ENCODE assay signal across 17 mouse cellular contexts in genomic region chr2:168860922-168861740, GRCm38 (mm10).
DNase-seq lines count a peak whose midpoint lies in the region; ATAC-seq lines count a peak whose summit lies in the region.
"Had no signal": no experiment of that assay in that cellular context is flagged by ENCODE, and none has a peak within 500 bp of the region (broad histone marks: within the 10 kb centered on the region; RNA-seq: fewer than 3 reads in every experiment).

No protein-coding gene starts in this region.

- peaks cover 34% of the 10 kb centered on the region for H3K4me1 ChIP-seq in hindbrain, embryonic 10.5 days (replicated peaks)
- H3K4me1 ChIP-seq in hindbrain, embryonic 16.5 days (ENCODE audit: control insufficient read depth, insufficient read depth, low read depth, low read length) = no peaks in the 10 kb centered on the region; the same call in 1 of the 2 replicates
- H3K4me1 ChIP-seq in embryonic facial prominence, embryonic 10.5 days = peaks cover 39% of the 10 kb centered on the region
- H3K4me1 ChIP-seq in intestine, embryonic 15.5 days (replicated peaks) = no peaks in the 10 kb centered on the region

- H3K9me3 ChIP-seq in hindbrain, embryonic 10.5 days = no peaks in the 10 kb centered on the region
- H3K9me3 ChIP-seq in hindbrain, embryonic 16.5 days (ENCODE audit: control insufficient read depth, low read length) = no peaks in the 10 kb centered on the region
- H3K9me3 ChIP-seq in embryonic facial prominence, embryonic 10.5 days = no peaks in the 10 kb centered on the region
- no peaks in the 10 kb centered on the region for H3K9me3 ChIP-seq in intestine, embryonic 15.5 days

- H3K27ac ChIP-seq in hindbrain, embryonic 10.5 days = peak overlapping the region; percentile 80
- H3K27ac ChIP-seq in hindbrain, embryonic 16.5 days (ENCODE audit: low read depth, low read length) = no peak overlapping the region
- peak overlapping the region; percentile 77 for H3K27ac ChIP-seq in embryonic facial prominence, embryonic 10.5 days (replicated peaks)
- no peak overlapping the region for H3K27ac ChIP-seq in intestine, embryonic 15.5 days
- H3K27ac ChIP-seq: liver, embryonic 14.5 days; stomach, postnatal 0 days had no signal

- WGBS in hindbrain, embryonic 10.5 days = 33% methylated on average over 24 of the region's 24 CpGs
- WGBS in hindbrain, embryonic 16.5 days = 30% methylated on average over 24 of the region's 24 CpGs
- 35% methylated on average over 24 of the region's 24 CpGs for WGBS in embryonic facial prominence, embryonic 10.5 days
- 65% methylated on average over 24 of the region's 24 CpGs for WGBS in intestine, embryonic 15.5 days

- H3K9ac ChIP-seq in hindbrain, embryonic 16.5 days (ENCODE audit: low read depth, low read length) = no peak overlapping the region
- no peak overlapping the region for H3K9ac ChIP-seq in intestine, embryonic 15.5 days
- H3K9ac ChIP-seq: liver, embryonic 14.5 days had no signal

- peaks cover 71% of the 10 kb centered on the region for H3K27me3 ChIP-seq in hindbrain, embryonic 10.5 days (ENCODE audit: insufficient read depth, poor library complexity, severe bottlenecking)
- H3K27me3 ChIP-seq in hindbrain, embryonic 16.5 days (replicated peaks; ENCODE audit: control insufficient read depth, insufficient read depth, low read length) = no peaks in the 10 kb centered on the region
- H3K27me3 ChIP-seq in embryonic facial prominence, embryonic 10.5 days (replicated peaks; ENCODE audit: low read depth, poor library complexity, severe bottlenecking) = peaks cover 11% of the 10 kb centered on the region
- H3K27me3 ChIP-seq in intestine, embryonic 15.5 days (replicated peaks) = no peaks in the 10 kb centered on the region
- H3K27me3 ChIP-seq: Patski had no signal

- DNase-seq in hindbrain, embryonic 10.5 days (ENCODE audit: low spot score) = peak; percentile 84
- DNase-seq in embryonic facial prominence, embryonic 10.5 days (ENCODE audit: low spot score) = peak; percentile 69
- DNase-seq in mesoderm, embryonic 11.5 days (ENCODE audit: low read depth, low spot score) = peak; percentile 80
- peak; percentile 78 for DNase-seq in retina, embryonic 14.5 days (ENCODE audit: low spot score)
- no peak for DNase-seq in testis, postnatal 10 days (ENCODE audit: low spot score)
- DNase-seq: cerebellum, postnatal 25 days; gastrocnemius, postnatal 25 days; kidney, adult 11 months; kidney, postnatal 14 days; thymus, postnatal 36 days had no signal

- no peak for ATAC-seq in hindbrain, embryonic 16.5 days
- no peak for ATAC-seq in intestine, embryonic 15.5 days
- ATAC-seq: lung, postnatal 0 days; Patski had no signal

- no peaks in the 10 kb centered on the region for H3K36me3 ChIP-seq in hindbrain, embryonic 10.5 days
- no peaks in the 10 kb centered on the region for H3K36me3 ChIP-seq in hindbrain, embryonic 16.5 days (ENCODE audit: control insufficient read depth, insufficient read depth, low read length)
- H3K36me3 ChIP-seq in embryonic facial prominence, embryonic 10.5 days (replicated peaks) = no peaks in the 10 kb centered on the region
- no peaks in the 10 kb centered on the region for H3K36me3 ChIP-seq in intestine, embryonic 15.5 days

- H3K4me2 ChIP-seq in hindbrain, embryonic 16.5 days (ENCODE audit: low read length) = no peak overlapping the region
- no peak overlapping the region for H3K4me2 ChIP-seq in intestine, embryonic 15.5 days (replicated peaks)
- H3K4me2 ChIP-seq: heart, embryonic 11.5 days had no signal

- peak overlapping the region; percentile 22; the same call in 1 of the 2 replicates for H3K4me3 ChIP-seq in hindbrain, embryonic 10.5 days
- H3K4me3 ChIP-seq in hindbrain, embryonic 16.5 days (ENCODE audit: low read length) = no peak overlapping the region
- H3K4me3 ChIP-seq in embryonic facial prominence, embryonic 10.5 days = peak overlapping the region; percentile 23
- no peak overlapping the region for H3K4me3 ChIP-seq in intestine, embryonic 15.5 days (replicated peaks)

Comparison
In these comparisons a context has a peak if more than half of its experiments do, and no peak if none do; other contexts are left out.
1. H3K27ac ChIP-seq: peak in hindbrain, embryonic 10.5 days (single experiment) and embryonic facial prominence, embryonic 10.5 days (single experiment); none in hindbrain, embryonic 16.5 days (single experiment) and intestine, embryonic 15.5 days (single experiment).
2. H3K4me3 ChIP-seq: peak in hindbrain, embryonic 10.5 days (single experiment) and embryonic facial prominence, embryonic 10.5 days (single experiment); none in hindbrain, embryonic 16.5 days (single experiment) and intestine, embryonic 15.5 days (single experiment).